Mouse (Mus musculus) CH12.LX (cell line): ENCODE measurements around the gene Ceacam19. TPM values are rescaled to one million over a fixed set of nuclear protein-coding genes. Genes with fewer than 3 reads are reported as not detected.

Experiments used
- DNase-seq: peaks from one replicate; pipeline ENCODE4 v3.0.0-alpha.2; 2013; ENCODE audit errors: extremely low read depth
- H3K27ac ChIP-seq: 2 replicates; pipeline ENCODE4 v1.5.1; 2012; ENCODE audit warnings: low read depth, mild to moderate bottlenecking, control low read depth, moderate library complexity; ENCODE audit not compliant: insufficient read depth
- H3K27me3 ChIP-seq: replicated peaks from 2 replicates; pipeline ENCODE3; 2012; ENCODE audit warnings: inconsistent platforms
- H3K36me3 ChIP-seq, 2 experiments: replicated peaks in 1 of 2; 2 replicates each; pipeline versions ENCODE3 to v1.6.1; 2012; ENCODE audit warnings: inconsistent platforms in 1 of 2, low read length in 1 of 2, mild to moderate bottlenecking in 1 of 2, mixed read lengths in 1 of 2, moderate library complexity in 1 of 2; ENCODE audit not compliant: control insufficient read depth in 1 of 2, insufficient read depth in 1 of 2
- H3K4me1 ChIP-seq, 2 experiments: 2 replicates each; pipeline ENCODE4 v1.6.1; 2012; ENCODE audit warnings: inconsistent platforms in 1 of 2, moderate library complexity in 1 of 2; ENCODE audit not compliant: insufficient read depth in 2 of 2, control insufficient read depth in 1 of 2
- H3K4me2 ChIP-seq: 2 replicates; pipeline ENCODE4 v1.6.1; 2012; ENCODE audit warnings: low read depth, mild to moderate bottlenecking, control low read depth; ENCODE audit not compliant: poor library complexity, insufficient read depth, severe bottlenecking
- H3K4me3 ChIP-seq, 3 experiments: fragments of 150-350 bp in 1 of 3; sonication (generic) in 1 of 3; replicated peaks in 1 of 3; 2 replicates each; pipeline versions ENCODE3 to v1.5.1; 2011 to 2012; ENCODE audit warnings: low read depth in 2 of 3, low read length in 2 of 3, mild to moderate bottlenecking in 2 of 3, moderate library complexity in 2 of 3, control low read depth in 1 of 3, improper control_type of control experiment in 1 of 3, inconsistent platforms in 1 of 3, mixed read lengths in 1 of 3; ENCODE audit not compliant: poor library complexity in 1 of 3
- H3K79me2 ChIP-seq: replicated peaks from 2 replicates; pipeline ENCODE4 v1.6.1; 2012; ENCODE audit warnings: mild to moderate bottlenecking, moderate library complexity; ENCODE audit not compliant: control insufficient read depth, poor library complexity, insufficient read depth, severe bottlenecking; ENCODE audit errors: extremely low read depth
- H3K9ac ChIP-seq: 2 replicates; pipeline ENCODE4 v1.6.1; 2012; ENCODE audit warnings: low read depth, mild to moderate bottlenecking, control low read depth, moderate library complexity; ENCODE audit not compliant: insufficient read depth
- H3K9me3 ChIP-seq: replicated peaks from 2 replicates; pipeline ENCODE3; 2012; ENCODE audit warnings: low read length, inconsistent platforms, mixed read lengths
- BHLHE40 ChIP-seq: IDR thresholded peaks from 2 replicates; pipeline ENCODE4 v1.6.1; 2011; ENCODE audit warnings: mild to moderate bottlenecking, low read depth, low read length, improper control_type of control experiment
- CHD2 ChIP-seq: IDR thresholded peaks from 2 replicates; pipeline ENCODE4 v1.6.1; 2011; ENCODE audit warnings: low read length, improper control_type of control experiment
- CTCF ChIP-seq, 2 experiments: IDR thresholded peaks in 1 of 2; conservative IDR thresholded peaks in 1 of 2; 2 replicates each; pipeline ENCODE4 v1.5.1; 2011 to 2012; ENCODE audit warnings: low read depth in 2 of 2, low read length in 2 of 2, improper control_type of control experiment in 1 of 2, inconsistent platforms in 1 of 2, mild to moderate bottlenecking in 1 of 2, moderate library complexity in 1 of 2
- E2F4 ChIP-seq: IDR thresholded peaks from 2 replicates; pipeline ENCODE4 v1.6.1; 2011; ENCODE audit warnings: low read depth, low read length, improper control_type of control experiment; ENCODE audit not compliant: insufficient replicate concordance
- ELF1 ChIP-seq: IDR thresholded peaks from 2 replicates; pipeline ENCODE4 v1.6.1; 2014; ENCODE audit warnings: low read depth, mild to moderate bottlenecking, inconsistent platforms, low read length, improper control_type of control experiment
- GABPA ChIP-seq: IDR thresholded peaks from 2 replicates; pipeline ENCODE4 v1.6.1; 2012; ENCODE audit warnings: low read depth, low read length, improper control_type of control experiment, inconsistent platforms; ENCODE audit not compliant: insufficient replicate concordance
- HCFC1 ChIP-seq: IDR thresholded peaks from 2 replicates; pipeline ENCODE4 v1.6.1; 2012; ENCODE audit warnings: low read depth, mild to moderate bottlenecking, inconsistent platforms, low read length, improper control_type of control experiment
- JUN ChIP-seq: IDR thresholded peaks from 2 replicates; pipeline ENCODE4 v1.6.1; 2011; ENCODE audit warnings: low read depth, mild to moderate bottlenecking, low read length, improper control_type of control experiment, moderate library complexity; ENCODE audit not compliant: insufficient read depth
- MAX ChIP-seq: IDR thresholded peaks from 2 replicates; pipeline ENCODE4 v1.6.1; 2011; ENCODE audit warnings: low read length, improper control_type of control experiment
- MAZ ChIP-seq: IDR thresholded peaks from 2 replicates; pipeline ENCODE4 v1.6.1; 2012; ENCODE audit warnings: low read depth, mild to moderate bottlenecking, inconsistent platforms, low read length, improper control_type of control experiment, moderate library complexity
- MEF2A ChIP-seq: IDR thresholded peaks from 2 replicates; pipeline ENCODE4 v1.6.1; 2014; ENCODE audit warnings: low read depth, mild to moderate bottlenecking, inconsistent platforms, low read length, improper control_type of control experiment, borderline replicate concordance
- MXI1 ChIP-seq: IDR thresholded peaks from 2 replicates; pipeline ENCODE4 v1.6.1; 2011; ENCODE audit warnings: mild to moderate bottlenecking, low read depth, low read length, improper control_type of control experiment
- NRF1 ChIP-seq: IDR thresholded peaks from 2 replicates; pipeline ENCODE4 v1.6.1; 2014; ENCODE audit warnings: low read depth, mild to moderate bottlenecking, inconsistent platforms, low read length, improper control_type of control experiment, moderate library complexity
- POLR2A ChIP-seq: IDR thresholded peaks from 2 replicates; pipeline ENCODE4 v1.6.1; 2011; ENCODE audit warnings: low read depth, mild to moderate bottlenecking, improper control_type of control experiment, low read length
- RAD21 ChIP-seq: IDR thresholded peaks from 2 replicates; pipeline ENCODE4 v1.6.1; 2011; ENCODE audit warnings: low read depth, mild to moderate bottlenecking, low read length, improper control_type of control experiment, moderate library complexity
- SIN3A ChIP-seq: IDR thresholded peaks from 2 replicates; pipeline ENCODE4 v1.6.1; 2012; ENCODE audit warnings: low read length, improper control_type of control experiment, inconsistent platforms
- SMC3 ChIP-seq: IDR thresholded peaks from 2 replicates; pipeline ENCODE4 v1.6.1; 2011; ENCODE audit warnings: low read depth, low read length, improper control_type of control experiment
- TCF12 ChIP-seq: IDR thresholded peaks from 2 replicates; pipeline ENCODE4 v1.6.1; 2014; ENCODE audit warnings: low read depth, mild to moderate bottlenecking, inconsistent platforms, low read length, improper control_type of control experiment
- USF1 ChIP-seq: IDR thresholded peaks from 2 replicates; pipeline ENCODE4 v1.6.1; 2014; ENCODE audit warnings: low read depth, mild to moderate bottlenecking, inconsistent platforms, low read length, improper control_type of control experiment
- USF2 ChIP-seq: conservative IDR thresholded peaks from 2 replicates; pipeline ENCODE4 v1.6.1; 2011; ENCODE audit warnings: low read depth, low read length, improper control_type of control experiment
- ZC3H11A ChIP-seq: IDR thresholded peaks from 2 replicates; pipeline ENCODE4 v1.6.1; 2012; ENCODE audit warnings: low read depth, mild to moderate bottlenecking, inconsistent platforms, low read length, improper control_type of control experiment
- ZNF384 ChIP-seq: IDR thresholded peaks from 2 replicates; pipeline ENCODE4 v1.6.1; 2012; ENCODE audit warnings: low read depth, low read length, improper control_type of control experiment, inconsistent platforms
- dilution Hi-C: fragments of 300-500 bp; cut with MboI; formaldehyde crosslinking; loops from 2 replicates; pipeline ENCODE4 v1.14.3; 2020; ENCODE audit warnings: low sequenced_read_pairs; ENCODE audit not compliant: extremely low pct_unique_long_range_greater_than_20kb, extremely low pct_ligation_motif_present
- in situ Hi-C: fragments of 300-500 bp; cut with MboI; formaldehyde crosslinking; loops from 3 replicates; pipeline ENCODE4 v1.14.3; 2019; ENCODE audit warnings: low sequenced_read_pairs, low pct_ligation_motif_present, low pct_unique_long_range_greater_than_20kb, mixed read lengths
- polyA plus RNA-seq: library from polyadenylated mRNA; unstranded; fragments of >175 nt; gene quantifications from 2 replicates; pipeline ENCODE4 v1.2.1, GENCODE M21; 2012; ENCODE audit warnings: low read depth; ENCODE audit not compliant: insufficient read length
- total RNA-seq, 2 experiments: library from RNA; depleted of rRNA; stranded (reverse); fragments of 300-350 nt in 1 of 2; fragments of >200 nt in 1 of 2; gene quantifications; 2 replicates each; pipeline ENCODE4 v1.2.3; 2012 to 2014

Ceacam19 gene
- total and polyA plus RNA-seq, 3 experiments = 0.08 TPM; not detected in 2

GRCm38 (mm10) chr7:19830682-19831156 is 57.0 kb downstream of the Ceacam19 start:
- Histone ChIP-seq H3K4me3 (no peak overlapping the region), H3K4me1 (peaks cover 17 to 19% of the 10 kb centered on the region in 2 experiments), H3K79me2 (no peaks in the 10 kb centered on the region), H3K9me3 (peaks cover 9% of the 10 kb centered on the region), H3K27me3 (no peaks in the 10 kb centered on the region), H3K36me3 (no peaks in the 10 kb centered on the region), H3K27ac (peak overlapping the region; percentile 3; the same call in 1 of the 2 replicates), H3K4me2 (0 out of 2 replicates have a peak overlapping the region, but pooled peaks have one; percentile 4), H3K9ac (0 out of 2 replicates have a peak overlapping the region, but pooled peaks have one; percentile 1)
- TF ChIP-seq MAZ = no peak
- no peak for TF ChIP-seq NRF1
- no peak for TF ChIP-seq GABPA
- no peak for TF ChIP-seq SMC3
- TF ChIP-seq POLR2A = peak; percentile 38; the same call in 1 of the 2 replicates
- TF ChIP-seq CTCF (conservative IDR thresholded peaks at IDR 0.05 in 1 of 2, IDR thresholded peaks at IDR 0.05 in 1 of 2; ENCODE audit: low read depth in 2 of 2, low read length in 2 of 2) = no peak
- no peak for TF ChIP-seq ZC3H11A
- no peak for TF ChIP-seq MXI1
- peak; percentile 44 for TF ChIP-seq ELF1
- 0 out of 2 replicates have a peak, but pooled peaks have one; percentile 5 for TF ChIP-seq BHLHE40
- no peak for TF ChIP-seq JUN
- TF ChIP-seq MAX = no peak
- TF ChIP-seq ZNF384 = no peak
- no peak for TF ChIP-seq USF2
- no peak for TF ChIP-seq RAD21
- TF ChIP-seq USF1 = no peak
- TF ChIP-seq CHD2 = 0 out of 2 replicates have a peak, but pooled peaks have one; percentile 54
- TF ChIP-seq HCFC1 = no peak
- DNase-seq = no peak
- in situ Hi-C loops (no loop called here), dilution Hi-C loops (no loop called here)

DNA sequence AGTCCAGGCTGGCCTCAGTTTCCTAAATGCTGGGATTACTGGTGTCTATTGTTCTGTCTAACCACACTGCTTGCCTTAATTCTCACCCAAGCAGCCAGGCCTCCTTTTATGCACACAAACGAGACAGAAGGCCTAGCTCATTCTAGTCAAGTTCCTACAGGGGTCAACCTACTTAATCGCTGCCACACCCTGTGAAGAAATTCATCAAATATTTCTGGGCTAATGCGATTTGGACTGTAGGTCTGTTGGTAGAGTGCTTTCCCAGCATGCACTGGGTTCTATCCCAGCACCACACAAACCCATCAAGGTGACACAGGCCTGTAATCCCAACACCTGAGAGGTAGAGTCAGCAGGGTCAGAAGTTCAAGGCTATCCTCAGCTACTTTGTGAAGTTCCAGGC is 58.1 kb downstream of the Ceacam19 start:
- no peak overlapping the region for H3K27ac ChIP-seq
- no peaks in the 10 kb centered on the region for H3K36me3 ChIP-seq
- H3K79me2 ChIP-seq = no peaks in the 10 kb centered on the region
- no peak for DNase-seq
- H3K27me3 ChIP-seq = no peaks in the 10 kb centered on the region
- no peak overlapping the region for H3K4me2 ChIP-seq
- peaks cover 23 to 24% of the 10 kb centered on the region in 2 experiments for H3K4me1 ChIP-seq
- in situ Hi-C loops (no loop called here), dilution Hi-C loops (no loop called here)
- peaks cover 9% of the 10 kb centered on the region for H3K9me3 ChIP-seq
- H3K9ac ChIP-seq = no peak overlapping the region
- H3K4me3 ChIP-seq = no peak overlapping the region
- TF ChIP-seq USF2 = no peak
- TF ChIP-seq E2F4 = no peak
- TF ChIP-seq MEF2A = no peak
- TF ChIP-seq SIN3A = no peak
- no peak for TF ChIP-seq JUN
- no peak for TF ChIP-seq TCF12
- no peak for TF ChIP-seq NRF1
- no peak for TF ChIP-seq USF1
- no peak for TF ChIP-seq GABPA
